Mouse (Mus musculus): ENCODE results near the gene Prkce. TPM values are rescaled to one million over a fixed set of nuclear protein-coding genes. Genes with fewer than 3 reads are reported as not detected.

The Prkce gene
- total RNA-seq, 2 experiments from 2014 or later = 273 to 281 TPM

GRCm38 (mm10) chr17:86438763-86439162 lies 271.2 kb downstream of the Prkce start:
- DNase-seq (ENCODE audit: extremely low spot score in 1 of 2, low spot score in 2 of 2) = no peak
- intact Hi-C loops (cut with DNase I) = no loop called here

- DNase-seq (ENCODE audit: extremely low spot score in 1 of 2, low spot score in 2 of 2) = no peak
- intact Hi-C loops (cut with DNase I) = loop anchor here (5.0 kb wide), 1 partner anchor 189 kb away; no protein-coding TSS in a partner anchor
These were observed 273.5 kb downstream of the Prkce start for GRCm38 (mm10) chr17:86441098-86441497.

GRCm38 (mm10) chr17:86443886-86444285 lies 276.3 kb downstream of the Prkce start:
- DNase-seq (ENCODE audit: extremely low spot score in 1 of 2, low spot score in 2 of 2) = no peak
- intact Hi-C loops (cut with DNase I) = loop anchor here (5.0 kb wide), 1 partner anchor 192 kb away; no protein-coding TSS in a partner anchor

GRCm38 (mm10) chr17:86444578-86445419 lies 277.2 kb downstream of the Prkce start:
- DNase-seq (ENCODE audit: extremely low spot score in 1 of 2, low spot score in 2 of 2) = peak; percentile 89 to 91
- intact Hi-C loops (cut with DNase I) = loop anchor here (5.0 kb wide), 2 partner anchors 192 to 277 kb away; partner anchors contain the start of gene Prkce

- intact Hi-C loops (cut with DNase I) = loop anchor here (5.0 kb wide), 1 partner anchor 278 kb away; the partner anchor contains the start of gene Prkce
These were observed 277.8 kb downstream of the Prkce start for GRCm38 (mm10) chr17:86445420-86445720.

GRCm38 (mm10) chr17:86445900-86446299 lies 278.3 kb downstream of the Prkce start:
- DNase-seq (ENCODE audit: extremely low spot score in 1 of 2, low spot score in 2 of 2) = no peak
- intact Hi-C loops (cut with DNase I) = loop anchor here (5.0 kb wide), 1 partner anchor 279 kb away; the partner anchor contains the start of gene Prkce

More at GRCm38 (mm10) chr17:86445420-86445720, 277.8 kb downstream of the Prkce start:
- DNase-seq (ENCODE audit: extremely low spot score in 1 of 2, low spot score in 2 of 2) = no peak

GRCm38 (mm10) chr17:86447101-86447598 lies 279.6 kb downstream of the Prkce start:
- intact Hi-C loops (cut with DNase I) = loop anchor here (5.0 kb wide), 1 partner anchor 280 kb away; the partner anchor contains the start of gene Prkce
- DNase-seq (ENCODE audit: extremely low spot score in 1 of 2, low spot score in 2 of 2) = no peak

GRCm38 (mm10) chr17:86452934-86453333 lies 285.3 kb downstream of the Prkce start:
- intact Hi-C loops (cut with DNase I) = no loop called here
- no peak for DNase-seq (ENCODE audit: extremely low spot score in 1 of 2, low spot score in 2 of 2)

- no peak for DNase-seq (ENCODE audit: extremely low spot score in 1 of 2, low spot score in 2 of 2)
- intact Hi-C loops (cut with DNase I) = no loop called here
These were observed 286.2 kb downstream of the Prkce start for GRCm38 (mm10) chr17:86453673-86454350.

- intact Hi-C loops (cut with DNase I) = no loop called here
These were observed 286.7 kb downstream of the Prkce start for GRCm38 (mm10) chr17:86454351-86454706.

GRCm38 (mm10) chr17:86456512-86456911 lies 288.9 kb downstream of the Prkce start:
- intact Hi-C loops (cut with DNase I) = no loop called here
- DNase-seq (ENCODE audit: extremely low spot score in 1 of 2, low spot score in 2 of 2) = no peak

More at GRCm38 (mm10) chr17:86454351-86454706, 286.7 kb downstream of the Prkce start:
- DNase-seq (ENCODE audit: extremely low spot score in 1 of 2, low spot score in 2 of 2) = no peak

- no peak for DNase-seq (ENCODE audit: extremely low spot score in 1 of 2, low spot score in 2 of 2)
- intact Hi-C loops (cut with DNase I) = no loop called here
These were observed 290.9 kb downstream of the Prkce start for GRCm38 (mm10) chr17:86458302-86458980.

GRCm38 (mm10) chr17:86460645-86461430 lies 293.3 kb downstream of the Prkce start:
- no peak for DNase-seq (ENCODE audit: extremely low spot score in 1 of 2, low spot score in 2 of 2)
- intact Hi-C loops (cut with DNase I) = no loop called here

- DNase-seq (ENCODE audit: extremely low spot score in 1 of 2, low spot score in 2 of 2) = no peak
- intact Hi-C loops (cut with DNase I) = no loop called here
These were observed 295.8 kb downstream of the Prkce start for GRCm38 (mm10) chr17:86463369-86463768.

GRCm38 (mm10) chr17:86464197-86464596 lies 296.6 kb downstream of the Prkce start:
- intact Hi-C loops (cut with DNase I) = no loop called here
- no peak for DNase-seq (ENCODE audit: extremely low spot score in 1 of 2, low spot score in 2 of 2)

GRCm38 (mm10) chr17:86464689-86465363 lies 297.2 kb downstream of the Prkce start:
- intact Hi-C loops (cut with DNase I) = no loop called here
- DNase-seq (ENCODE audit: extremely low spot score in 1 of 2, low spot score in 2 of 2) = no peak

- intact Hi-C loops (cut with DNase I) = no loop called here
- DNase-seq (ENCODE audit: extremely low spot score in 1 of 2, low spot score in 2 of 2) = no peak
These were observed 298.3 kb downstream of the Prkce start for GRCm38 (mm10) chr17:86465865-86466264.

- no peak for DNase-seq (ENCODE audit: extremely low spot score in 1 of 2, low spot score in 2 of 2)
- intact Hi-C loops (cut with DNase I) = no loop called here
These were observed 298.8 kb downstream of the Prkce start for GRCm38 (mm10) chr17:86466412-86466811.
